Mouse (Mus musculus) midbrain, postnatal 0 days (tissue): Measurements from ENCODE around the gene Zfp786. TPM values are rescaled to one million over a fixed set of nuclear protein-coding genes. Genes with fewer than 3 reads are reported as not detected.
A peak's percentile ranks its signal among the peaks of the same experiment; 100 is the strongest.

Experiments used
- ATAC-seq: fragments of 200-750 bp; cut with Nextera tagmentation; 2 replicates; pipeline ENCODE4 v1.8.0; 2017; ENCODE audit warnings: moderate number of reproducible peaks, mild to moderate bottlenecking, moderate TSS enrichment, moderate library complexity; ENCODE audit not compliant: low FRiP score
- DNase-seq: peaks from one replicate; pipeline ENCODE4 v3.0.0-alpha.2; 2015; ENCODE audit warnings: low spot score
- H3K27ac ChIP-seq: fragments of 300-500 bp; sonication (generic); 2 replicates; pipeline ENCODE4 v1.5.1; 2014; ENCODE audit warnings: low read depth, mild to moderate bottlenecking, low read length, mixed read lengths
- H3K27me3 ChIP-seq: fragments of 300-500 bp; sonication (generic); 2 replicates; pipeline ENCODE4 v1.6.1; 2014; ENCODE audit warnings: low read length, control low read depth, mixed read lengths; ENCODE audit not compliant: insufficient read depth
- H3K36me3 ChIP-seq: fragments of 300-500 bp; sonication (generic); 2 replicates; pipeline ENCODE4 v1.6.1; 2014; ENCODE audit warnings: low read length, control low read depth, mixed read lengths; ENCODE audit not compliant: insufficient read depth
- H3K4me1 ChIP-seq: fragments of 300-500 bp; sonication (generic); 2 replicates; pipeline ENCODE4 v1.6.1; 2014; ENCODE audit warnings: mild to moderate bottlenecking, control low read depth, antibody characterized with exemption, low read length, mixed read lengths; ENCODE audit not compliant: insufficient read depth
- H3K4me2 ChIP-seq: fragments of 300-500 bp; sonication (generic); 2 replicates; pipeline ENCODE4 v1.6.1; 2014; ENCODE audit warnings: low read depth, mild to moderate bottlenecking, low read length, mixed read lengths; ENCODE audit not compliant: poor library complexity, severe bottlenecking
- H3K4me3 ChIP-seq: fragments of 300-500 bp; sonication (generic); 2 replicates; pipeline ENCODE4 v1.5.1; 2014; ENCODE audit warnings: low read depth, mild to moderate bottlenecking, low read length, moderate library complexity
- H3K9ac ChIP-seq: fragments of 300-500 bp; sonication (generic); replicated peaks from 2 replicates; pipeline ENCODE4 v1.6.1; 2014; ENCODE audit warnings: mild to moderate bottlenecking, low read length, moderate library complexity, mixed read lengths; ENCODE audit not compliant: poor library complexity, severe bottlenecking
- H3K9me3 ChIP-seq: fragments of 300-500 bp; sonication (generic); 2 replicates; pipeline ENCODE4 v1.6.1; 2016; ENCODE audit warnings: low read length, control low read depth
- CTCF ChIP-seq: IDR thresholded peaks from 2 replicates; pipeline ENCODE4 v1.5.1; 2016; ENCODE audit warnings: antibody characterized with exemption, mild to moderate bottlenecking
- WGBS: fragments of 180-500 bp; shearing (Covaris S2); extraction: QIAGEN DNeasy Blood & Tissue Kit; methylation state at CpG from one replicate; pipeline ENCODE4 v1.1.7; 2014; 5-methylcytosine and 5-hydroxymethylcytosine counted together
- polyA plus RNA-seq: library from polyadenylated mRNA; unstranded; fragments of >200 nt; fragmentation: Nextera tagmentation; extraction: Ambion mirVana; gene quantifications from 2 replicates; pipeline ENCODE4 v1.2.1, GENCODE M21; 2015
- total RNA-seq: library from RNA; depleted of rRNA; stranded (reverse); fragments of >200 nt; gene quantifications from 2 replicates; pipeline ENCODE4 v1.2.3, GENCODE M21; 2014; rRNA removed

The Zfp786 gene
- total RNA-seq: 16.8 and 18.1 TPM in 2 replicates
- 6.5 and 7.7 TPM in 2 replicates for polyA plus RNA-seq

DNA sequence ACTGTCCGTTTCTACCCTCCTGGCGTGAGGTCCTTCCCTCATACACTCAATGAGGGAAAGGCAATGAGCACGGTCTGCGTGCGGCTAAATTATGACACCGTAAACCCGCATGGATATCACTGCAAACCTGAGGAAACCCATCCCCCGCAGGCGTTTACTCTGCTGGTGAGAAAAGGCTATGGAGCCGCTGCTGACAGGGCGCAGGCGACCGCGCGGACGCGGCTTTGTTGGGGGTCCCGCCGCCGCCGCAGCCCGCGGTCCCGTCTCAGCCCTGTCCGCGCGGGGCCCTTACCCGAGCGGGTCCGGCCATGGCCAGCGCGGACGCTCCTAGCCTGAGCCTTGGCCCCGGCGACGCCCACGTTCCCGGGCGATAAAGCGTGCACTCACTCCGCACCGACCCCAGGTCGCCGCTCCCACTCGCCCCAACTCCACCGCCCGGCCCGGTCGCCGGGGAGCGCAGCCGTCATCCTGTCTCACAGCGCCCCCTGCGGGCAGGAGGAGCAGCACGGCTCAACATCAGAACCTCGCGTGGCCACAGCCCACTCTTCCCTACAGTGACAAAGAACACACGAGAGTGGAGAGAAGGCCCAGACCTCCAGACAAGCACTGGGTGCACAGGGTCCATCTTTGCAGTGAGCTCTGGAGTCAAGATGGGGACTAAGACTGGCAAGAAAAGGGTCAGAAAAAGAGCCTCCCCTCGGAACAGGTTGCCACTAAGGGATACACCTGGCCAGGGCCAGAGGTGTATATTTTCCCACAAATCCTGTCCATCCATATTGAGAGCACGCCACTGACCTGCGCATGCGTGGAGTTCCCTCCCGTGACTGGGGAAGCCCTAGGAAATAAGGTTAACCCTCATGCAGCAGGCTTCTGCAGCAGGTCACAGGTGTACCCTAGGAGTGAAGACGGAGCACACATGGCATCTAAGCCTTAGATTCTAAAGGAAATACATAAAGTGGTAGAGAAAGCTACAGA lies at the start of gene Zfp786:
Zfp786 (minus strand) TSS at position 764 of the 975 bp plus-strand sequence.
- Histone ChIP-seq H3K4me2 (peak within 1 kb of the TSS; percentile 37), H3K27ac (peak within 1 kb of the TSS; percentile 97), H3K4me3 (peak within 1 kb of the TSS; percentile 73), H3K27me3 (no peaks in the 10 kb centered on the region), H3K36me3 (0 out of 2 replicates have a peak, but pooled peaks cover 2% of the 10 kb centered on the region), H3K9me3 (no peaks in the 10 kb centered on the region), H3K9ac (peak within 1 kb of the TSS; percentile 94), H3K4me1 (no peaks in the 10 kb centered on the region)
- peak; percentile 98 for TF ChIP-seq CTCF
- peak; percentile 95 for ATAC-seq
- under 1% methylated on average over 62 of the region's 64 CpGs for WGBS
- DNase-seq: peak; percentile 94

DNA sequence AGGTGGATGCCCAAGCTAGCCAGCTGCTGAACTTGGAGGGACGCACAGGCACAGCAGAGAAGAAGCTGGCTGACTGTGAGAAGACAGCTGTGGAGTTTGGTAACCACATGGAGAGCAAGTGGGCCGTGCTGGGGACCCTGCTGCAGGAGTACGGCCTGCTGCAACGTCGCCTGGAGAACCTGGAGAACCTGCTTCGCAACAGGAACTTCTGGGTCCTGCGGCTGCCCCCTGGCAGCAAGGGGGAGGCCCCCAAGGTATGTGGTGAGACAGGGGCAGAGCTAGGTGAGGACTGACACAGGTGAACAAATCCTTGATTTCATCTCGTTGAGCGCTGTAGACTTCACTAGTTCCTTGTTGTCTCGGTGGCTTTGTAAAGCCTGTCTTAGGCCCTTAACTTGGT lies 49.5 kb upstream of the Zfp786 start:
- Histone ChIP-seq H3K36me3 (peaks cover 40% of the 10 kb centered on the region), H3K9me3 (no peaks in the 10 kb centered on the region), H3K4me2 (no peak overlapping the region), H3K27me3 (no peaks in the 10 kb centered on the region), H3K9ac (no peak overlapping the region), H3K27ac (no peak overlapping the region), H3K4me1 (peaks cover 8% of the 10 kb centered on the region; the same call in 1 of the 2 replicates), H3K4me3 (no peak overlapping the region)
- ATAC-seq (no peak), DNase-seq (no peak)
- no peak for TF ChIP-seq CTCF
- WGBS: 96% methylated on average over 10 of the region's 10 CpGs

DNA sequence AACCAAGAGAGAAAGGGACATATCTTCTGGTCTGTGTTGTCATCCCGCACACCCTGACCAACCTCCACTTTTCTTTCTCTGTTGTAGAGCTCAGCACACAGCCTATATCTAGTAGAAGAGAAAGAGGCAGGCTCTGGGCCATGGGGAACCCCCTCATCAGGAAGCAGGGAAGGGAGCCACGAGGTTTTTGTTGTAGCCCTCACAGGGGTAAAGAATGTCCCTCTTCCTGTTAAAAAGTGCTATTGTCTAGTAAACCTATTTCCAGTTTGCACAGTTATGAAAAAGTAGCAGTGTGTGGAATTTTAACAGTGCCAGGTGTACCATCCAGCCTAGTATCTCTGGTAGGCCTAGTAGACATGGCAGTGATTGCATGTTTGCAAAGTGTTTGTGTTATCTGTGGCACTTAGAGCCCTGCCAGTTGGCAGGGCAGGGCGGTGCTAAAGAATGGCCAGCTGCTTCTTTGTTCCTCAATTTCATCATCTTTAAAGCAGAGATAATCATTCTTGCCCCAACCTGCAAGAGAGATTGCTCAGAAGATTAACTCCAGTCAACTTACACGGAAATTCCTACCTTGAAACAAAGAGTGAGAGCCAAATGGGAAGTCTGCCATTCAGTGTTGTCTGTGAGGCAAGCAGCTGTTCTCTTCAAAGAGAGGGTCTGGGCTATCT lies 48.5 kb upstream of the Zfp786 start:
- ATAC-seq (no peak), DNase-seq (no peak)
- TF ChIP-seq CTCF: no peak
- H3K9me3 ChIP-seq: no peaks in the 10 kb centered on the region
- H3K27ac ChIP-seq: no peak overlapping the region
- peak overlapping the region; percentile 81 for H3K4me2 ChIP-seq
- WGBS: 66% methylated on average over 4 of the region's 4 CpGs
- peak overlapping the region; percentile 96 for H3K9ac ChIP-seq
- peaks cover 33% of the 10 kb centered on the region for H3K36me3 ChIP-seq
- H3K27me3 ChIP-seq: no peaks in the 10 kb centered on the region
- peak overlapping the region; percentile 94; the same call in 1 of the 2 replicates for H3K4me3 ChIP-seq
- H3K4me1 ChIP-seq: peaks cover 8% of the 10 kb centered on the region; the same call in 1 of the 2 replicates

DNA sequence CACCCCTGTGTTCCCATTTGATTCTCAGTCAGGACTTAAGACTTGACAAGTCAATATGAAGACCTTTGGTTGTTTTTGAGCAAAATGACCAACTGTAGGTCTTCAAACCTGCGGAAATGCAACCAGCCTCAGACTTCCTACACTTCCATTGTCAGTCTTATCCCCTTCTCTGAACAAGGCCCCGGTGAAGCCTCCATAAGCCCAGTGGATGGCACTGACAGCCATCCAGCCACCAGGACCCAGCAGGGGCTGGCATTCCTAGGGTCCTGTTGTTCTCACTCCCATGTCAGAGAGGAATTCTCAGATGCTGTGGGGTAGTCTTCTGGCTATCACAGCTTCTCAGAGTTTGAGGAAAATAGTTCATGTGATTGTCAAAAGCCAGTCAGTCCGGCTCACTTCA lies 47.9 kb upstream of the Zfp786 start:
- no peaks in the 10 kb centered on the region for H3K27me3 ChIP-seq
- DNase-seq (no peak), ATAC-seq (no peak)
- H3K36me3 ChIP-seq: peaks cover 28% of the 10 kb centered on the region
- H3K4me3 ChIP-seq: peak overlapping the region; percentile 94
- H3K4me1 ChIP-seq: peaks cover 8% of the 10 kb centered on the region; the same call in 1 of the 2 replicates
- no peak for TF ChIP-seq CTCF
- H3K9ac ChIP-seq: peak overlapping the region; percentile 96
- H3K4me2 ChIP-seq: peak overlapping the region; percentile 81
- H3K27ac ChIP-seq: no peak overlapping the region; the same call in 1 of the 2 replicates
- no peaks in the 10 kb centered on the region for H3K9me3 ChIP-seq
- WGBS: 43% methylated on average over 3 of the region's 3 CpGs

DNA sequence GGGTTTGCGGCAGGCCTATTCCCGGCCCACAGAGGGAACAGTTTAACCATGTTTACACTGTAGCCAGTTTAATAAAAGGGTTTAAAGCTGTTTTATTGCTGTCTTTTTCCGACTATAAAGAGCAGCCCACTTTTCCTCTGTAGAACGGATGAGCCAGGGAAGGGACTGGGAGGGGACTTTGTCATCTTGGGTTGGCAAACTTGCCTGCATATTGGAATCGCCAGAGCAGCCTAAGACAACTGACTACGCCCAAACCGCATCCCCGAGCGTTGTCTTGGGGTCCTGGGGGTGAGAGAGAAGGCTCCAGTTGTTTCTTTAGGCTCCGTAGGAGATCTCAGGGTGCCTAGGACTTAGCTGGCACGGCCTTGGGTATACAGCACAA lies 47.5 kb upstream of the Zfp786 start:
- peak overlapping the region; percentile 94 for H3K4me3 ChIP-seq
- peak overlapping the region; percentile 81 for H3K4me2 ChIP-seq
- peak overlapping the region; percentile 91 for H3K27ac ChIP-seq
- DNase-seq (no peak), ATAC-seq (no peak)
- WGBS: under 1% methylated on average over 11 of the region's 11 CpGs
- TF ChIP-seq CTCF: no peak
- peaks cover 26% of the 10 kb centered on the region for H3K36me3 ChIP-seq
- no peaks in the 10 kb centered on the region for H3K27me3 ChIP-seq
- H3K9ac ChIP-seq: peak overlapping the region; percentile 96
- H3K4me1 ChIP-seq: peaks cover 8% of the 10 kb centered on the region; the same call in 1 of the 2 replicates
- no peaks in the 10 kb centered on the region for H3K9me3 ChIP-seq
